Mouse (Mus musculus) CD4-positive, CD25-positive, alpha-beta regulatory T cell, adult 4 months (primary cell): Measurements from ENCODE around the gene 2310022B05Rik. TPM values are rescaled to one million over a fixed set of nuclear protein-coding genes. Genes with fewer than 3 reads are reported as not detected.

Experiments used
- ATAC-seq: one replicate; pipeline ENCODE4 v1.8.0; 2017
- polyA plus RNA-seq, 2 experiments: library from polyadenylated mRNA; unstranded; fragments of 100-300 nt; shearing (Covaris generic); gene quantifications; one replicate each; pipeline ENCODE4 v1.2.1; 2017

Gene 2310022B05Rik
- under 1 TPM; 0.70 to 0.94 TPM for polyA plus RNA-seq

DNA sequence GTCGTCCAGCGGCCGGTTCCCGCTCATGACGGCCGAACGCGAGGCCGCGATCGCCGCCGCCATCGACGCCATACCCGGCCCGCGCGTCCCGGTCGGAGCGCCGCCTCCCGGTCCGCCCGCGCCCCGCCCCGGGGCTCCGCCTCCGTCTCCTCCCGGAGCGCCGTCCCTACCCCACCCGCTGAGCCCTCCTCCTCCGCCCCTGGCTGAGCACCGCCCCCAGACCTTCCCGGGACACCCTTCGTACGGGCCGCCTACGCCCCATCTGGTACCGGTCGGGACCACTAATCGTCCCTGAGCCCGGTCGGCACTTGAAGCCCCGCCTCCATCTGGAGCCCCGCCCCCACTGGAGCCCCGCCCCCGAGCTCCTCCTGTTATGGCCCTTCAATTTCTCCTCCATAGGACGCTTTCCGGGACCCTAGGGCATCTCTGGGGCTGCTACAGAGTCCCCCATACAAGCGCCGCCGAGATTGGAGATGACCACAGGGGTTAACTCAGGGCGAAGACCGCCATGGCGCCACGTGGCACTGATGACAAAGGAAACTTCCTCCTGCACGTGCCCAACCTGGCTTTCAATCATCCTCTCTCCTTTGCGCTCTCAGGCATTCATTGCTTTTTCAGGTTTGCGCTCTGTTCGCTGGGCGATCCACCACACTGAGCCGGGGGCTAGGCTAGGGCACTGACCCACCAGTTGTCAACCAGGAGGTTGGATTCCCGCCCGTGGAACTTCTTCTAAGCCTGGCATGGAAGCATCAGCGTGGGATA lies at the start of gene 2310022B05Rik:
2310022B05Rik (minus strand) TSS at position 258 of the 762 bp plus-strand sequence.
- peak; percentile 82 for ATAC-seq

- no peak for ATAC-seq
Observed at GRCm38 (mm10) chr8:124705823-124706222, 42.7 kb upstream of the 2310022B05Rik start.

DNA sequence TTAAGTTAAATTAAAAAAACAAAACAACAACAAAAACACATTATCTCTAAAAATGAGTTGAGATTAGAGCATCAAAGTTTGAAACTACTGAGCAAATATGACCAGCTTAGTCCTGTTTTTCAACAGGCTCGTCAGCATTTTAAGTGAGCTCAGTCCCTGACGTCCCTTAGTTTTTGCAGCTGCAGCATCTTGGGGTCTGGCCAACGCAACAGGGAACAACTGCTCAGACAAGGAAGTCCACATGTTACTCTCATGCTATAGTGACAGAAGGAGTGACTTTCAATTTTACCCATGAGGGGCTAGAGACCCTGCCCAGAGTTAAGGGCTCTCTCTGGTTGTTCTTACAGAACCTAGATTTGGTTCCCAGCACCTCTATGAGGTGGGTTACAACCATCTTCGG lies 41.2 kb upstream of the 2310022B05Rik start:
- ATAC-seq: no peak

- ATAC-seq: peak; percentile 44
Observed at GRCm38 (mm10) chr8:124703526-124703925, 40.4 kb upstream of the 2310022B05Rik start.

DNA sequence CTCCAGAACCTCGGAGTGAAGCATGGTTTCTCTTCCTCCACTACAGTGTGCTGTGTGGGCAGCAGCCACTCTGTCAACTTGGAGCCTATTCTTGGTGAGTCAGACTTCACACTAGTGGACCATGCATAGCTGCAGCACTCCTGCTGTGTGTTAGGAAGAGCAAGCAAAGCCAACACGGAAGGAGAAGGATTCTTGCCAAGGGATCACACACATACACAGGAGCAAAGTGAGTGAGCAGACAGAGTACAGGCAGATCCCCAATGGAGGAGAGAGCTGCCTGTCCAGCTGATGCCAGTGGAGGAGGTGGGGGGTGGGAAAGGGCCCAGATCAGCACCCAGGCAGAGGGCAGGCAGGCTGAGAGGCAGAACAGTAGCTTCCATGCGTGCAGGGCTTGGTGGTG lies 39.0 kb upstream of the 2310022B05Rik start:
- no peak for ATAC-seq

DNA sequence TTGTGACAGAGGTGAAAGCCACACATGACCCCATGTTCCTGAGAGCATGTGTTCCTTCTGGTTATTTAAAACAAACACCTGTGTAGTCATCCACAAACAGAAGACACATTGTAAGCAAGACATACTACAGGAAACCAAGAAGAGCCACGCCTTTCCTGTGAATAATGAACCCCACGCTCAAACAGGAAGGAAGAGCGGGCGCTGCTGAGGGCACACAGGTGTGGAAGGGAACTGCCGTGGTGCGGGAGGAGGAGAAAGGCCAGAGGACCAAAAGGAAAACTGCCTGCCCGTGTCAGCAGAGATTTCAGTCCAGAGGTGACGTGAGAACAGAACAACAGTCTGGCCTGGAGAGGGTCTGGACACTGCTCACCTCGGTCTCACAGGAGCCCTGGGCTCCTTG lies 37.9 kb upstream of the 2310022B05Rik start:
- peak; percentile 90 for ATAC-seq

- no peak for ATAC-seq
Observed at GRCm38 (mm10) chr8:124700271-124700670, 37.1 kb upstream of the 2310022B05Rik start.

- ATAC-seq: no peak
Observed at GRCm38 (mm10) chr8:124695424-124696100, 32.4 kb upstream of the 2310022B05Rik start.

DNA sequence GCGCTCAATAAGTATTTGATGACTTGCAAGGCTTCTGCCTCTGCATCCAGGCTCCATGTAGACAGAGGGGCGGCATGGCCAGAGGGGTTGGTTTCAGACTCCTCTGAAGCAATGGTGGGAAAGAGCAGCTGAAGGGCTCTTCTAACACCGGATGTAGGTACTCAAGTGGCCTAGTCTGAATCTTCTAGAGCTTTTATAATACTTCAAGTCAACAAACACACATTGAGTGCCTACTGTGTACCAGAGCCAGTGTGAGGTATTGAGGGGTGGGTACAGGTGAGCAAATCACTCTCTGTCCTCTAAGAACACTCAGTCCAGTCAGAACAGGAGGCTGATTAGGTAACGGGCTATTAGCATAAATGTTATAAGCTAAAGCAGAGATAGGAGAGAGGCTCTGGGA lies 28.5 kb upstream of the 2310022B05Rik start:
- no peak for ATAC-seq

GRCm38 (mm10) chr8:124688899-124689298 lies 25.7 kb upstream of the 2310022B05Rik start:
- ATAC-seq: no peak

GRCm38 (mm10) chr8:124682218-124682617 lies 19.0 kb upstream of the 2310022B05Rik start:
- no peak for ATAC-seq

GRCm38 (mm10) chr8:124681792-124682157 lies 18.6 kb upstream of the 2310022B05Rik start:
- peak; percentile 35 for ATAC-seq

- ATAC-seq: peak; percentile 72
Observed at GRCm38 (mm10) chr8:124681077-124681791, 18.1 kb upstream of the 2310022B05Rik start.

GRCm38 (mm10) chr8:124678246-124678645 lies 15.1 kb upstream of the 2310022B05Rik start:
- ATAC-seq: no peak

- peak; percentile 48 for ATAC-seq
Observed at GRCm38 (mm10) chr8:124677486-124677885, 14.3 kb upstream of the 2310022B05Rik start.

GRCm38 (mm10) chr8:124677078-124677477 lies 13.9 kb upstream of the 2310022B05Rik start:
- ATAC-seq: no peak

GRCm38 (mm10) chr8:124676661-124677060 lies 13.5 kb upstream of the 2310022B05Rik start:
- no peak for ATAC-seq

- no peak for ATAC-seq
Observed at GRCm38 (mm10) chr8:124672345-124672744, 9.2 kb upstream of the 2310022B05Rik start.

DNA sequence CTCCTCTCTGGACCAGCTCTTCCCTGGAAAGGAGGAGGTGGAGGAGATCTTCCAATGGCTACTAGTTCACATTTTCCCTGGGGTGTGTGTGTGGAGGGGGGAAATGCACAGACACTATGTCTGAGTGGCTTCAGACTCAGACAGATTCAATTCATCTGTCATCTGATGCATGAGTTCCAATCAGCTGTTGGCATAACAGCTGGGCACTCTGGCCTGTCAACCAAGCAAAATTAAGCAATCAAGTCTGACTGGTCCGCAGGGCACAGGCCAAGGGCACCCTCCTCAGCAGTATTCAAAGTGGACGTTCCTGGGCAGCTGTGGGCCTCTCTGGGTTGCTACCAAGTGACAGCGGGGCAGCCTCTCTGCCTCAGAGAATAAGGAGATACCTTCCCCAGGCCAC lies 5.6 kb upstream of the 2310022B05Rik start:
- ATAC-seq: no peak

- no peak for ATAC-seq
Observed at GRCm38 (mm10) chr8:124664414-124664813, 1.2 kb upstream of the 2310022B05Rik start.

DNA sequence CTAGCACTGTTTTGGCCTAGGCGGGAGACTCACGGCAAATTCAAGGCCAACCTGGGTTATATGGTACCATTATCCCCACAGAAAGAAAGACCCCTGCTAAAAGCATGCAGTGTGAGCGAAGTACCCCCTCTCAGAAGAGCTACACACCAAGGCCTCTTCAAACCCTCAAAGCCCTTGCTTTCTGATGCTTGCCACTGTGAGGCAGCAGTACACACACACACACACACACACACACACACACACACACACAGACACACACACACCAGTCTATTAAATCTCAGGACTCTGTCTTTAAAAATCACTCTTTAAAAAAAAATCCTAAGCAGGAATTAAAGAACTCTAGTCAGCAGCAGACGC lies 683 bp upstream of the 2310022B05Rik start:
- no peak for ATAC-seq

DNA sequence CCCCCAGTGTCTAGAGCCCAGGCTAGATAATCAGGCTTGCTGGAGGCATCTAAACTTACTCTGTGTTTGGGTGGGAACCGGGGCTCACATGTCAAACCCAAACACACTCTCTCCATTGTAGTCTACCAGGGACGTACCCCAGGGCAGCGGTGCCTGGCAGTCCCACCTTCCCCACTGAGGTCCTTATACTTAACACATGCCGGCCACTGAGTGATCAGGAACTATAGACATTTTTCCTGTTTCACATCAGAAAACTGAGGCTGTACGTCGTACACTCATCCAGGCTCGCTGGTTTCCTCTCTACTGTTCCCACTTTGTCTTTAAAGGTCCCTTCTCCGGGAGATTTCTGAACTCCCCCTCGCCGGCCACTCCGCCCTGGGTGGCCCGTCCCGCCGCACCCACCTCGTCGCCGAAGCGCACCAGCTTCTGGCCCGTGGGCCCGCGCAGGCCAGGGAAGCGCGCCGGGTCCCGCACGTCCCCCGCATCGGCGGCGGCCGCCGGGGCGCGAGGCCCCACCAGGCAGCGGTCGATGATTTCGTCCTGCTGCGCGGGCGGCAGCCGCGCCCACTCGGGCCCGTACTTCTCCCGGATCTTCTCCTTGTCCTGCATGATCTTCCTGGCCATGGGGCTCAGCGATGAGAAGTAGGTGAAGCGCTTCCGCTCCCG lies 590 bp downstream of the 2310022B05Rik start:
- peak; percentile 29 for ATAC-seq

GRCm38 (mm10) chr8:124661781-124662180 lies 1.4 kb downstream of the 2310022B05Rik start:
- ATAC-seq: no peak
